Mouse (Mus musculus) kidney, adult 2 months (tissue): ENCODE measurements at regions not wholly inside any gene's neighbourhood (a gene's known extent, or its start where the extent isn't known, plus 50 kb on each side); places are given as distances from the start of the nearest gene placed in this dataset.

Source experiments
- CTCF ChIP-seq: fragments of 200-500 bp; conservative IDR thresholded peaks from 2 replicates; pipeline ENCODE4 v1.5.1; 2011; ENCODE audit warnings: low read depth, mild to moderate bottlenecking, control low read depth, low read length, moderate library complexity, mixed read lengths; ENCODE audit not compliant: insufficient read depth, insufficient read length
- POLR2A ChIP-seq: fragments of 200-500 bp; IDR thresholded peaks from one replicate; pipeline ENCODE4 v1.6.1; 2011; ENCODE audit warnings: low read depth, low read length, control low read depth

DNA sequence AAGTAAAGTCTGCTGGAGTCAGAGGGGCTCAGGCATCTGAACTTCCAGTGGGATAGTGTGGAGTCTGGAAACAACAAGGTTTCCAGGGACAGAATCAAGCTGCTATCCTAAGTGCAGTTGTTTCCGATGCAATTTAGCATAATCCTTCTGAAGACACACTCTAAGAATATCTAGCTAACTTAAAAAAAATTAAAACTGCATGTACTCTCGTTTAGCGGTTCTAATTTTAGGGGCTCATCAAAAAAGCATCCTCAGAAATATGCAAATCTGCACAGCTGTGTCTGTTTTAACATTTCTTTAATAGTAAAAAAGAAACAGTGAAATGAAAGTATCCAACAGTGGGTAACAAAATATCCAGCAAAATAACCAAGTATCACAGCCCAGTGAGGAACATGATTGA, 64.5 kb upstream of the 1700020N01Rik start:
- TF ChIP-seq CTCF: no peak
- no peak for TF ChIP-seq POLR2A
